Mouse (Mus musculus) kidney, embryonic 16.5 days (tissue): ENCODE results near the gene Gm49450. TPM values are rescaled to one million over a fixed set of nuclear protein-coding genes. Genes with fewer than 3 reads are reported as not detected.
"Not testable (repeated sequence)": the region's sequence is repeated elsewhere in the genome, so short reads cannot be mapped to it uniquely, and the experiment has no call there.

Experiments
- ATAC-seq: fragments of 200-750 bp; cut with Nextera tagmentation; 2 replicates; pipeline ENCODE4 v1.8.0; 2017; ENCODE audit warnings: moderate TSS enrichment; ENCODE audit not compliant: low FRiP score, low TSS enrichment
- H3K27ac ChIP-seq: fragments of 300-500 bp; sonication (generic); 2 replicates; pipeline ENCODE4 v1.5.1; 2014; ENCODE audit warnings: low read length
- H3K27me3 ChIP-seq: fragments of 300-500 bp; sonication (generic); 2 replicates; pipeline ENCODE4 v1.6.1; 2014; ENCODE audit warnings: low read length, control low read depth, mixed read lengths; ENCODE audit not compliant: insufficient read depth
- H3K36me3 ChIP-seq: fragments of 300-500 bp; sonication (generic); 2 replicates; pipeline ENCODE4 v1.6.1; 2014; ENCODE audit warnings: low read length, control low read depth, mixed read lengths; ENCODE audit not compliant: insufficient read depth
- H3K4me1 ChIP-seq: fragments of 300-500 bp; sonication (generic); 2 replicates; pipeline ENCODE4 v1.6.1; 2014; ENCODE audit warnings: low read length, control low read depth, mixed read lengths; ENCODE audit not compliant: insufficient read depth
- H3K4me2 ChIP-seq: fragments of 300-500 bp; sonication (generic); replicated peaks from 2 replicates; pipeline ENCODE4 v1.6.1; 2014; ENCODE audit warnings: low read depth, low read length
- H3K4me3 ChIP-seq: fragments of 300-500 bp; sonication (generic); 2 replicates; pipeline ENCODE4 v1.5.1; 2014; ENCODE audit warnings: mild to moderate bottlenecking, low read length
- H3K9ac ChIP-seq: fragments of 300-500 bp; sonication (generic); replicated peaks from 2 replicates; pipeline ENCODE4 v1.6.1; 2014; ENCODE audit warnings: low read length
- H3K9me3 ChIP-seq: fragments of 300-500 bp; sonication (generic); 2 replicates; pipeline ENCODE4 v1.6.1; 2016; ENCODE audit warnings: low read length, control low read depth
- WGBS: fragments of 180-500 bp; shearing (Covaris S2); extraction: QIAGEN DNeasy Blood & Tissue Kit; methylation state at CpG from one replicate; pipeline ENCODE4 v1.1.7; 2014; 5-methylcytosine and 5-hydroxymethylcytosine counted together
- polyA plus RNA-seq: library from polyadenylated mRNA; unstranded; fragments of >200 nt; fragmentation: Nextera tagmentation; extraction: Ambion mirVana; gene quantifications from 2 replicates; pipeline ENCODE4 v1.2.1, GENCODE M21; 2015

The Gm49450 gene
- polyA plus RNA-seq, 1 experiment from 2014 or later: not detected

- Histone ChIP-seq H3K4me3 (no peak overlapping the region), H3K27me3 (no peaks in the 10 kb centered on the region), H3K4me1 (peaks cover 8% of the 10 kb centered on the region), H3K9ac (no peak overlapping the region), H3K27ac (no peak overlapping the region), H3K36me3 (no peaks in the 10 kb centered on the region), H3K9me3 (no peaks in the 10 kb centered on the region), H3K4me2 (no peak overlapping the region)
- WGBS: 69% methylated on average over 5 of the region's 5 CpGs
- no peak for ATAC-seq
These were observed 4.1 kb upstream of the Gm49450 start for GRCm38 (mm10) chr15:98957475-98957874.

- ATAC-seq: no peak
- Histone ChIP-seq H3K36me3 (peaks cover 1% of the 10 kb centered on the region; the same call in 1 of the 2 replicates), H3K9ac (no peak overlapping the region), H3K27ac (no peak overlapping the region), H3K27me3 (no peaks in the 10 kb centered on the region), H3K4me3 (no peak overlapping the region), H3K9me3 (no peaks in the 10 kb centered on the region), H3K4me1 (peaks cover 15% of the 10 kb centered on the region), H3K4me2 (no peak overlapping the region)
- WGBS: 94% methylated on average over 4 of the region's 4 CpGs
These were observed 2.6 kb upstream of the Gm49450 start for GRCm38 (mm10) chr15:98956000-98956399.

GRCm38 (mm10) chr15:98955324-98955723, 2.0 kb upstream of the Gm49450 start:
- no peaks in the 10 kb centered on the region for H3K9me3 ChIP-seq
- H3K9ac ChIP-seq: no peak overlapping the region
- whole genome bisulfite sequencing: 81% methylated on average over 4 of the region's 4 CpGs
- H3K36me3 ChIP-seq: peaks cover 3% of the 10 kb centered on the region; the same call in 1 of the 2 replicates
- H3K4me2 ChIP-seq: no peak overlapping the region
- H3K27me3 ChIP-seq: no peaks in the 10 kb centered on the region
- H3K4me1 ChIP-seq: peaks cover 15% of the 10 kb centered on the region
- no peak for ATAC-seq
- H3K27ac ChIP-seq: no peak overlapping the region
- H3K4me3 ChIP-seq: no peak overlapping the region

- Histone ChIP-seq H3K4me1 (peaks cover 15% of the 10 kb centered on the region), H3K9me3 (no peaks in the 10 kb centered on the region), H3K27ac (0 out of 2 replicates have a peak overlapping the region, but pooled peaks have one; percentile 10), H3K27me3 (no peaks in the 10 kb centered on the region), H3K36me3 (peaks cover 3% of the 10 kb centered on the region; the same call in 1 of the 2 replicates), H3K4me2 (peak overlapping the region; percentile 35), H3K4me3 (peak overlapping the region; percentile 20), H3K9ac (peak overlapping the region; percentile 44)
- ATAC-seq: no peak
- WGBS: 23% methylated on average over 14 of the region's 14 CpGs
These were observed 1.3 kb upstream of the Gm49450 start for GRCm38 (mm10) chr15:98954425-98955253.

GRCm38 (mm10) chr15:98952751-98953400, 475 bp downstream of the Gm49450 start:
- no peaks in the 10 kb centered on the region for H3K9me3 ChIP-seq
- peaks cover 15% of the 10 kb centered on the region for H3K4me1 ChIP-seq
- ATAC-seq: peak; percentile 83
- H3K27me3 ChIP-seq: no peaks in the 10 kb centered on the region
- H3K4me3 ChIP-seq: peak overlapping the region; percentile 64
- H3K27ac ChIP-seq: peak overlapping the region; percentile 97
- H3K9ac ChIP-seq: peak overlapping the region; percentile 84
- peak overlapping the region; percentile 67 for H3K4me2 ChIP-seq
- 0% methylated on average over 41 of the region's 41 CpGs for WGBS
- H3K36me3 ChIP-seq: peaks cover 3% of the 10 kb centered on the region; the same call in 1 of the 2 replicates

- no peak for ATAC-seq
- H3K27me3 ChIP-seq: no peaks in the 10 kb centered on the region
- 20% methylated on average over 5 of the region's 5 CpGs for WGBS
- H3K36me3 ChIP-seq: peaks cover 3% of the 10 kb centered on the region; the same call in 1 of the 2 replicates
- H3K9ac ChIP-seq: peak overlapping the region; percentile 64
- peak overlapping the region; percentile 67 for H3K4me2 ChIP-seq
- peaks cover 15% of the 10 kb centered on the region for H3K4me1 ChIP-seq
- H3K27ac ChIP-seq: peak overlapping the region; percentile 76
- H3K9me3 ChIP-seq: no peaks in the 10 kb centered on the region
- peak overlapping the region; percentile 64 for H3K4me3 ChIP-seq
These were observed 1.3 kb downstream of the Gm49450 start for GRCm38 (mm10) chr15:98952063-98952455.

GRCm38 (mm10) chr15:98951122-98952062, 2.0 kb downstream of the Gm49450 start:
- peak overlapping the region; percentile 64 for H3K4me3 ChIP-seq
- H3K4me2 ChIP-seq: peak overlapping the region; percentile 67
- 93% methylated on average over 11 of the region's 15 CpGs for WGBS
- not testable (repeated sequence) for H3K9me3 ChIP-seq, H3K36me3 ChIP-seq, H3K27me3 ChIP-seq, ATAC-seq
- peak overlapping the region; percentile 64 for H3K9ac ChIP-seq
- H3K4me1 ChIP-seq: peaks cover 15% of the 10 kb centered on the region
- peak overlapping the region; percentile 76; the same call in 1 of the 2 replicates for H3K27ac ChIP-seq

GRCm38 (mm10) chr15:98949607-98949892, 3.8 kb downstream of the Gm49450 start:
- H3K9ac ChIP-seq: no peak overlapping the region
- H3K36me3 ChIP-seq: peaks cover 3% of the 10 kb centered on the region; the same call in 1 of the 2 replicates
- 73% methylated on average over 3 of the region's 3 CpGs for WGBS
- ATAC-seq: no peak
- no peaks in the 10 kb centered on the region for H3K9me3 ChIP-seq
- H3K27me3 ChIP-seq: no peaks in the 10 kb centered on the region
- no peak overlapping the region for H3K27ac ChIP-seq
- H3K4me3 ChIP-seq: no peak overlapping the region
- H3K4me1 ChIP-seq: peaks cover 10% of the 10 kb centered on the region
- no peak overlapping the region for H3K4me2 ChIP-seq

GRCm38 (mm10) chr15:98948857-98949606, 4.3 kb downstream of the Gm49450 start:
- Histone ChIP-seq H3K4me1 (peaks cover 8% of the 10 kb centered on the region), H3K36me3 (peaks cover 3% of the 10 kb centered on the region; the same call in 1 of the 2 replicates), H3K27me3 (no peaks in the 10 kb centered on the region), H3K9ac (no peak overlapping the region), H3K9me3 (no peaks in the 10 kb centered on the region), H3K4me2 (no peak overlapping the region), H3K27ac (no peak overlapping the region), H3K4me3 (no peak overlapping the region)
- WGBS: 83% methylated on average over 6 of the region's 6 CpGs
- ATAC-seq: no peak
